Mouse (Mus musculus) brain, embryonic 14.5 days (tissue): ENCODE measurements around the gene Pou6f1.

ENCODE experiments used
- CTCF ChIP-seq: fragments of 200-500 bp; IDR thresholded peaks from 2 replicates; pipeline ENCODE4 v1.5.1; 2012; ENCODE audit warnings: inconsistent platforms, mild to moderate bottlenecking, moderate library complexity, borderline replicate concordance; ENCODE audit not compliant: insufficient read depth, insufficient read length; ENCODE audit errors: extremely low read depth
- POLR2A ChIP-seq: fragments of 200-500 bp; IDR thresholded peaks from 2 replicates; pipeline ENCODE4 v1.6.1; 2012; ENCODE audit warnings: mild to moderate bottlenecking, inconsistent platforms, borderline replicate concordance; ENCODE audit not compliant: poor library complexity, insufficient read depth, insufficient read length, severe bottlenecking; ENCODE audit errors: extremely low read depth

GRCm38 (mm10) chr15:100646161-100646560 lies 46.4 kb upstream of the Pou6f1 start:
- TF ChIP-seq POLR2A (no peak), CTCF (no peak)
